8 mouse cellular contexts compared by ENCODE assay signal in genomic region chr8:71701414-71702086, GRCm38 (mm10). TPM values are rescaled to one million over a fixed set of nuclear protein-coding genes. Genes with fewer than 3 reads are reported as not detected.
DNase-seq lines count a peak whose midpoint lies in the region; ATAC-seq and TF ChIP-seq lines count a peak whose summit lies in the region.

Gene B3gnt3, minus strand, starts transcription at chr8:71701789.

- peaks cover 81% of the 10 kb centered on the region for H3K27me3 ChIP-seq in kidney, embryonic 15.5 days
- peaks cover 30% of the 10 kb centered on the region for H3K27me3 ChIP-seq in embryonic facial prominence, embryonic 11.5 days (ENCODE audit: control insufficient read depth, insufficient read depth, low read length)
- H3K27me3 ChIP-seq in intestine, postnatal 0 days (replicated peaks; ENCODE audit: control insufficient read depth, insufficient read depth, low read length), result no peaks in the 10 kb centered on the region

- no peak within 1 kb of the TSS for H3K27ac ChIP-seq in kidney, embryonic 15.5 days
- H3K27ac ChIP-seq in embryonic facial prominence, embryonic 11.5 days (replicated peaks; ENCODE audit: low read depth, low read length), result no peak within 1 kb of the TSS
- H3K27ac ChIP-seq in intestine, postnatal 0 days (ENCODE audit: low read depth, low read length), result peak within 1 kb of the TSS; percentile 86

- H3K4me3 ChIP-seq in kidney, embryonic 15.5 days (replicated peaks), result peak within 1 kb of the TSS; percentile 32
- no peak within 1 kb of the TSS for H3K4me3 ChIP-seq in embryonic facial prominence, embryonic 11.5 days (ENCODE audit: low read depth, low read length)
- H3K4me3 ChIP-seq in intestine, postnatal 0 days (ENCODE audit: low read depth, low read length), result peak within 1 kb of the TSS; percentile 45

- no peak for ATAC-seq in kidney, embryonic 15.5 days (replicated peaks; ENCODE audit: low FRiP score)
- ATAC-seq in embryonic facial prominence, embryonic 11.5 days (replicated peaks; ENCODE audit: insufficient number of reproducible peaks, low FRiP score, low TSS enrichment, low read depth), result 0 out of 2 replicates have a peak, but pooled peaks have one; percentile 45
- ATAC-seq in intestine, postnatal 0 days, result peak; percentile 85

- no peaks in the 10 kb centered on the region for H3K36me3 ChIP-seq in kidney, embryonic 15.5 days
- no peaks in the 10 kb centered on the region for H3K36me3 ChIP-seq in embryonic facial prominence, embryonic 11.5 days (replicated peaks; ENCODE audit: control insufficient read depth, insufficient read depth, low read depth, low read length)
- no peaks in the 10 kb centered on the region for H3K36me3 ChIP-seq in intestine, postnatal 0 days (ENCODE audit: control insufficient read depth, insufficient read depth)

- H3K9me3 ChIP-seq in kidney, embryonic 15.5 days (replicated peaks), result no peaks in the 10 kb centered on the region
- H3K9me3 ChIP-seq in embryonic facial prominence, embryonic 11.5 days (replicated peaks; ENCODE audit: control insufficient read depth, low read length), result no peaks in the 10 kb centered on the region
- H3K9me3 ChIP-seq in intestine, postnatal 0 days (ENCODE audit: control insufficient read depth), result no peaks in the 10 kb centered on the region

- H3K4me2 ChIP-seq in kidney, embryonic 15.5 days, result peak within 1 kb of the TSS; percentile 57
- no peak within 1 kb of the TSS for H3K4me2 ChIP-seq in embryonic facial prominence, embryonic 11.5 days (ENCODE audit: low read depth, low read length)
- H3K4me2 ChIP-seq in intestine, postnatal 0 days (replicated peaks; ENCODE audit: low read depth), result peak within 1 kb of the TSS; percentile 73

- WGBS in kidney, embryonic 15.5 days, result 13% methylated on average over 33 of the region's 34 CpGs
- WGBS in embryonic facial prominence, embryonic 11.5 days, result 17% methylated on average over 31 of the region's 34 CpGs
- WGBS in intestine, postnatal 0 days, result 8% methylated on average over 32 of the region's 34 CpGs

- peaks cover 26% of the 10 kb centered on the region for H3K4me1 ChIP-seq in kidney, embryonic 15.5 days
- no peaks in the 10 kb centered on the region for H3K4me1 ChIP-seq in embryonic facial prominence, embryonic 11.5 days (ENCODE audit: control insufficient read depth, insufficient read depth, low read length)
- no peaks in the 10 kb centered on the region for H3K4me1 ChIP-seq in intestine, postnatal 0 days (replicated peaks; ENCODE audit: control insufficient read depth, insufficient read depth, low read length)

- H3K9ac ChIP-seq in kidney, embryonic 15.5 days, result 0 out of 2 replicates have a peak within 1 kb of the TSS, but pooled peaks have one; percentile 18
- H3K9ac ChIP-seq in embryonic facial prominence, embryonic 11.5 days (replicated peaks; ENCODE audit: low read length), result no peak within 1 kb of the TSS
- H3K9ac ChIP-seq in intestine, postnatal 0 days (ENCODE audit: low read depth, low read length), result peak within 1 kb of the TSS; percentile 24; the same call in 1 of the 2 replicates

- TF ChIP-seq CTCF in intestine, postnatal 0 days (IDR thresholded peaks at IDR 0.05; ENCODE audit: low read depth), result no peak

- DNase-seq in kidney, adult 18-20 months, result no peak
- DNase-seq in embryonic facial prominence, embryonic 11.5 days (ENCODE audit: low spot score), result no peak
- DNase-seq in naive thymus-derived CD4-positive, alpha-beta T cell, adult 2 months (ENCODE audit: low read depth), result peak; percentile 43
- DNase-seq in cerebellum, postnatal 4 days (ENCODE audit: low spot score in 2 of 2), result no peak
- no peak for DNase-seq in right cerebral cortex, postnatal 25 days
- DNase-seq in kidney, postnatal 10 days, result no peak

RNA-seq across cellular contexts. Expression of gene B3gnt3, which starts in this region (rescaled TPM):
- 2.8 and 3.9 TPM in 2 replicates for polyA plus RNA-seq in kidney, embryonic 15.5 days (2015; fragmentation: Nextera tagmentation; extraction: Ambion mirVana)
- polyA plus RNA-seq in embryonic facial prominence, embryonic 11.5 days (2014; fragmentation: Nextera tagmentation; extraction: Ambion mirVana), result 0.47 and 0.58 TPM in 2 replicates
- 30.5 and 33.5 TPM in 2 replicates for polyA plus RNA-seq in intestine, postnatal 0 days (2015; fragmentation: Nextera tagmentation; extraction: Ambion mirVana)

Comparison
In these comparisons a context has a peak if more than half of its experiments do, and no peak if none do; other contexts are left out.
1. Peak in ATAC-seq in embryonic facial prominence, embryonic 11.5 days; RNA of the gene not detected or under 1 TPM.